Mouse (Mus musculus) ES-Bruce4 (cell line): ENCODE data around the gene Ribc2.

Experiments used
- CTCF ChIP-seq: IDR thresholded peaks from one replicate; pipeline ENCODE4 v1.8.1; 2011; ENCODE audit warnings: low read depth, low read length
- EP300 ChIP-seq: IDR thresholded peaks from 2 replicates; pipeline ENCODE4 v1.6.1; 2011; ENCODE audit warnings: low read depth, low read length; ENCODE audit not compliant: insufficient read depth
- POLR2A ChIP-seq: IDR thresholded peaks from one replicate; pipeline ENCODE4 v1.8.1; 2011; ENCODE audit warnings: low read length; ENCODE audit not compliant: insufficient read depth

DNA sequence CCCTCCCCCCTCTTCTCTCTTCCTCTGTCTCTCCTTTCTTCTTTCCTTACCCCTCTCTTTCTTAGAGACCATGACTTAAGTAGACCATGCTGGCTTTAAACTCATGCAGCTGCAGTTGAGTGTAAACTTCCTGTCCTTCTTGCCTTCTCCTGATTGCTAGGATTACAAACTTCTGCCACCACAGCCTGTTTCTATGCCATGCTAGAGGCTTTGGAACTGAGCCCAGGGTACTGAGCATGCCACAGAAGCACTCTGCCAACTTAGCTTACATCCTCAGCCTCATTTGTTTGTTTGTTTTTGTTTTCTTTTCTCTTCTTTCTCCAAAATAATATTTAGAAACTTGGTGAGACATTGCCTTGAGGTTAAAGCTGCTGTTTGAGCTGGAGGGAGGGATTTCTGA is 48.5 kb downstream of the Ribc2 start:
- TF ChIP-seq POLR2A (no peak), CTCF (no peak), EP300 (no peak)
